Mouse (Mus musculus) midbrain, postnatal 0 days (tissue): ENCODE data around the gene Mmp15. TPM values are rescaled to one million over a fixed set of nuclear protein-coding genes. Genes with fewer than 3 reads are reported as not detected.

Experiments
- ATAC-seq: fragments of 200-750 bp; cut with Nextera tagmentation; 2 replicates; pipeline ENCODE4 v1.8.0; 2017; ENCODE audit warnings: moderate number of reproducible peaks, mild to moderate bottlenecking, moderate TSS enrichment, moderate library complexity; ENCODE audit not compliant: low FRiP score
- DNase-seq: peaks from one replicate; pipeline ENCODE4 v3.0.0-alpha.2; 2015; ENCODE audit warnings: low spot score
- H3K27ac ChIP-seq: fragments of 300-500 bp; sonication (generic); 2 replicates; pipeline ENCODE4 v1.5.1; 2014; ENCODE audit warnings: low read depth, mild to moderate bottlenecking, low read length, mixed read lengths
- H3K27me3 ChIP-seq: fragments of 300-500 bp; sonication (generic); 2 replicates; pipeline ENCODE4 v1.6.1; 2014; ENCODE audit warnings: low read length, control low read depth, mixed read lengths; ENCODE audit not compliant: insufficient read depth
- H3K36me3 ChIP-seq: fragments of 300-500 bp; sonication (generic); 2 replicates; pipeline ENCODE4 v1.6.1; 2014; ENCODE audit warnings: low read length, control low read depth, mixed read lengths; ENCODE audit not compliant: insufficient read depth
- H3K4me1 ChIP-seq: fragments of 300-500 bp; sonication (generic); 2 replicates; pipeline ENCODE4 v1.6.1; 2014; ENCODE audit warnings: mild to moderate bottlenecking, control low read depth, antibody characterized with exemption, low read length, mixed read lengths; ENCODE audit not compliant: insufficient read depth
- H3K4me2 ChIP-seq: fragments of 300-500 bp; sonication (generic); 2 replicates; pipeline ENCODE4 v1.6.1; 2014; ENCODE audit warnings: low read depth, mild to moderate bottlenecking, low read length, mixed read lengths; ENCODE audit not compliant: poor library complexity, severe bottlenecking
- H3K4me3 ChIP-seq: fragments of 300-500 bp; sonication (generic); 2 replicates; pipeline ENCODE4 v1.5.1; 2014; ENCODE audit warnings: low read depth, mild to moderate bottlenecking, low read length, moderate library complexity
- H3K9ac ChIP-seq: fragments of 300-500 bp; sonication (generic); replicated peaks from 2 replicates; pipeline ENCODE4 v1.6.1; 2014; ENCODE audit warnings: mild to moderate bottlenecking, low read length, moderate library complexity, mixed read lengths; ENCODE audit not compliant: poor library complexity, severe bottlenecking
- H3K9me3 ChIP-seq: fragments of 300-500 bp; sonication (generic); 2 replicates; pipeline ENCODE4 v1.6.1; 2016; ENCODE audit warnings: low read length, control low read depth
- CTCF ChIP-seq: IDR thresholded peaks from 2 replicates; pipeline ENCODE4 v1.5.1; 2016; ENCODE audit warnings: antibody characterized with exemption, mild to moderate bottlenecking
- WGBS: fragments of 180-500 bp; shearing (Covaris S2); extraction: QIAGEN DNeasy Blood & Tissue Kit; methylation state at CpG from one replicate; pipeline ENCODE4 v1.1.7; 2014; 5-methylcytosine and 5-hydroxymethylcytosine counted together
- polyA plus RNA-seq: library from polyadenylated mRNA; unstranded; fragments of >200 nt; fragmentation: Nextera tagmentation; extraction: Ambion mirVana; gene quantifications from 2 replicates; pipeline ENCODE4 v1.2.1, GENCODE M21; 2015
- total RNA-seq: library from RNA; depleted of rRNA; stranded (reverse); fragments of >200 nt; gene quantifications from 2 replicates; pipeline ENCODE4 v1.2.3, GENCODE M21; 2014

The Mmp15 gene
- total and polyA plus RNA-seq, 2 experiments from 2014 or later, result 13.7 to 59.1 TPM

GRCm38 (mm10) chr8:95346643-95347545 is 5.2 kb upstream of the Mmp15 start:
- H3K27me3 ChIP-seq, result no peaks in the 10 kb centered on the region
- H3K27ac ChIP-seq, result no peak overlapping the region
- DNase-seq (peak; percentile 88), ATAC-seq (peak; percentile 47)
- no peak overlapping the region for H3K4me2 ChIP-seq
- TF ChIP-seq CTCF, result peak; percentile 83
- H3K9ac ChIP-seq, result no peak overlapping the region
- H3K4me1 ChIP-seq, result no peaks in the 10 kb centered on the region
- 28% methylated on average over 8 of the region's 8 CpGs for WGBS
- H3K36me3 ChIP-seq, result peaks cover 23% of the 10 kb centered on the region
- no peaks in the 10 kb centered on the region for H3K9me3 ChIP-seq
- no peak overlapping the region for H3K4me3 ChIP-seq

DNA sequence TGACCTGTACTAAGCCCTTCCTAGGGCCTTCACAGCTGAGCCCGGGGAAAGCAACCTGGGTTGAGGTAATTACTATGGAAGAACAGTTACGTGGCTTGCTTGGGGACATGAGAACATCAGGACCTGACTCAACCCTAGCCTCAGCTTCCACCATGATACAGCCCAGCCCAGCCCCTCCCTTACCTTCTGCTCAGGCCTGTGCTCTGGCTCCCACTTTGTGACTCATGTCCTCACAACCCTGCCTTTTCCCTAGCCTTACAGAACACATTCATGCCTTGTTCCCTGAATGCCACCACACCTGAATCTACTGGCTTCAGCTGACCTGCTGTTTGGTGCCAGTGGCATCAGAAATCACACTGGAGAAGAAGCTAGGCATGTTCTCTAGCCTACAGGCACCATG is 3.7 kb upstream of the Mmp15 start:
- H3K4me2 ChIP-seq, result no peak overlapping the region
- H3K4me3 ChIP-seq, result no peak overlapping the region
- no peak for TF ChIP-seq CTCF
- H3K4me1 ChIP-seq, result no peaks in the 10 kb centered on the region
- no peaks in the 10 kb centered on the region for H3K27me3 ChIP-seq
- peaks cover 16% of the 10 kb centered on the region for H3K36me3 ChIP-seq
- ATAC-seq (no peak), DNase-seq (no peak)
- WGBS, result 77% methylated on average over 2 of the region's 2 CpGs
- H3K9ac ChIP-seq, result no peak overlapping the region
- no peaks in the 10 kb centered on the region for H3K9me3 ChIP-seq
- no peak overlapping the region for H3K27ac ChIP-seq

DNA sequence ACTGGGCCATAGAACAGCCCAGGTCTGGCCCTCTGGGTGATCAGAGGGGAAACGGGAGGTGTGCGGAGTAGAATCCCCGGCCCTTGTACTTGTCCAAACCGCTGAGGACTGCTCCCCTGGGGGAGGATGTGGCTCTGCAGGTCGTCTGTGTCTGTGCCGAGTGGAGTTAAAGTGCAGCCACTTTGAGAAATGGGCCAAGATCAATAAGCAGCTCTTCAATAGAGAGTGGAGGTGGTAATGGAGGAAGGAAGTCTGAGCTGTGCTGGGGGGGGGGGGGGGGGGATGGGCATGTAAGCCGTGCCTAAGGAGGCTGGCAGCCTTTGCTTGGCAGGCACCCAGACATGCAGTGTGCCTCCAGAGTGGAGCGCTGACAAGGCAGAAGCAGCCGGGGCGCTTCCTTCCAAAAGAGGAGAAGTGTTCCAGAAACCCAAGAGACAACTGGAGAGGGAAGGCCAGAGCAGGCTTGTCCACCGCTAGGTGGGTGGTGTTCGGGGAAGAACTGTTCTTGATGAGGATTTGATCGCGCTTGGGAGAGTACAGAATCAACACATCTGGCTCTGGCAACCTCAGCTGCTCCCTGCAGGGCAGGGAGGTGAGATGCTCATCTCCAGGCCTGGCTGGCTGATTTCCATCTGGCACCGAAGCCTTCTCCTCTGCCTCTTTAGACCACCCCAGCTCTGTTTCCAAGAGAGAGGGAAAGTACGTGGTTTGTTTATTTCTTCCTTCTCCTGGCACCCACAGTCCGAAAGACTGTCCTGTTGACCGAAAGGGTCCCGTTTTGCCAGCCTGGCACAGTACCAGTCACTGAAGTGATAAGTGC is 3.0 kb upstream of the Mmp15 start:
- 49% methylated on average over 19 of the region's 19 CpGs for WGBS
- Histone ChIP-seq H3K4me2 (peak overlapping the region; percentile 20; the same call in 1 of the 2 replicates), H3K4me3 (no peak overlapping the region), H3K27me3 (no peaks in the 10 kb centered on the region), H3K9me3 (no peaks in the 10 kb centered on the region), H3K9ac (no peak overlapping the region), H3K36me3 (peaks cover 10% of the 10 kb centered on the region), H3K27ac (no peak overlapping the region), H3K4me1 (peaks cover 4% of the 10 kb centered on the region; the same call in 1 of the 2 replicates)
- no peak for ATAC-seq
- DNase-seq, result peak; percentile 85
- no peak for TF ChIP-seq CTCF

DNA sequence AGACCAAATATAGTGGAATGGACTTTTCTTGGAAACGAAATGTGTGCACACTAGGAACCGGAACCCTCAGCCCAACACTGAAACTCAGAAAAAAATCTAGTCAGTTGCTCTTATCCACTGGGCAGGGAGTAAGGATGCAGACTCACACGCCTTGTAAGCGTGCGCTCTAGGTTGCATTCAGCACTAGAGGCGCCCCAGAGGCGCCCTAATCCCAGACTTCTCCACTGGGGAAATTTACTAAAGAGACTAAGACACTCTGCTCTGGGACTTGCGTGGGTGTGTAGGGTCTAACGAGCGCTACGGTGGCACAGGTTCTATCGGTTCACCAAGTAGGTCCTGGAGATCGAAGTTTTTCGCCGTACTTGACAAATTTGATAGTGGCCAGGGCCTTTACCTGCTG is 607 bp upstream of the Mmp15 start:
- peak; percentile 44; the same call in 1 of the 2 replicates for ATAC-seq
- peak overlapping the region; percentile 87 for H3K4me3 ChIP-seq
- 3% methylated on average over 15 of the region's 15 CpGs for WGBS
- peak; percentile 61 for TF ChIP-seq CTCF
- no peaks in the 10 kb centered on the region for H3K9me3 ChIP-seq
- peak overlapping the region; percentile 95 for H3K4me2 ChIP-seq
- H3K4me1 ChIP-seq, result peaks cover 6% of the 10 kb centered on the region; the same call in 1 of the 2 replicates
- no peak overlapping the region for H3K27ac ChIP-seq
- DNase-seq, result peak; percentile 74
- no peaks in the 10 kb centered on the region for H3K36me3 ChIP-seq
- peak overlapping the region; percentile 73; the same call in 1 of the 2 replicates for H3K9ac ChIP-seq
- H3K27me3 ChIP-seq, result no peaks in the 10 kb centered on the region

DNA sequence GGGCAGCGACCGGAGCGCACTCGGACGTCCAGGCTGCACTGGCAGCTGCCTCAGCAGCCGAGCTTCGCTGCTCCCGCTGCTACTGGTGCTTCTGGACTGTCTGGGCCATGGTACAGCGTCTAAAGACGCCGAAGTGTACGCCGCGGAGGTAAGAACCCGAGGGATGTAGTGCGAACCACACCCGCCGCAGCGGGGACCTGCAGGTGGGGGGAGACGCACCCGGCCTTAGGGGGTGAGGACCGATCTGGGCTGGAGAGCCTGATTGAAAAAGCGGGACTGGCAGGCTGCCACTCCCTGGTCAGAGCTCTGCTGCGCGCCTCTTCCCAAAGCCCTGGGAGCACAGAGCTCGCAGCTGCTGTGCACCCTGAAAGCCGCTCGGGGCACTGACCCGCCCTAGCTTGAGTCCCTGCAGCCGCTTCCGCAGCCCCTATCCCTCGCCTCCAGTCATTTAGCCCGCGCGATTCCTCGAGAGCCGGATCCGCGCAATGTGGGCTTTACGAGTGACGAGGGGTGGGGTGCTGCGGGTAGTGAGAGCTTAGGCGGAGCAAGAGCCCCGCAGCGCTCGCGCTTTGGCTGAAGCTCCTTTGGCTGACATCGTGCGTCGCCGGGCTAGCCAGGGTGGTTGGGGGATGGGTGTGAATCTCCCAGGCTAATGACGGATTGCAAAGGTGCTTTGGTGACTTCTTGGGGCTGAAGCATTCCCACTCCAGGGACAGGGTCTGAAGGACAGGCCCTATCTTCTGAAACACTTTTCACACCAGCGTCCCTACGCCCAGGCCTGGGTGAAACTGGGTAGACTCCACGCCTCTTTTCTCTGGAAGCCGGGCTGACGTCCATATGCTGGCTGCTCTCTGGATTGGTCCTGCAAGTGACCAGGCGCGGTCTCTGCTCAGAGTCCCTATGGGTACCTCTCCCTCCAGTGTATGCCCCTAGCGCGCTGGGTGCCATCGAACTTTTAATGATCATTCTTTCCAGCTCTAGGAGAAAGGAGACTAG is 1.1 kb downstream of the Mmp15 start:
- TF ChIP-seq CTCF, result no peak; the same call in 1 of the 2 replicates
- ATAC-seq (peak; percentile 38), DNase-seq (peak; percentile 61)
- peak overlapping the region; percentile 73 for H3K9ac ChIP-seq
- peak overlapping the region; percentile 71 for H3K27ac ChIP-seq
- H3K36me3 ChIP-seq, result no peaks in the 10 kb centered on the region
- peak overlapping the region; percentile 95 for H3K4me2 ChIP-seq
- no peaks in the 10 kb centered on the region for H3K9me3 ChIP-seq
- no peaks in the 10 kb centered on the region for H3K27me3 ChIP-seq
- peaks cover 7% of the 10 kb centered on the region; the same call in 1 of the 2 replicates for H3K4me1 ChIP-seq
- H3K4me3 ChIP-seq, result peak overlapping the region; percentile 87
- WGBS, result 2% methylated on average over 62 of the region's 62 CpGs
